Mouse (Mus musculus) right cerebral cortex, postnatal 25 days (tissue): ENCODE results near the gene Tgm7.

Experiments
- DNase-seq: peaks from one replicate; pipeline ENCODE4 v3.0.0; 2022

Gene Tgm7

DNA sequence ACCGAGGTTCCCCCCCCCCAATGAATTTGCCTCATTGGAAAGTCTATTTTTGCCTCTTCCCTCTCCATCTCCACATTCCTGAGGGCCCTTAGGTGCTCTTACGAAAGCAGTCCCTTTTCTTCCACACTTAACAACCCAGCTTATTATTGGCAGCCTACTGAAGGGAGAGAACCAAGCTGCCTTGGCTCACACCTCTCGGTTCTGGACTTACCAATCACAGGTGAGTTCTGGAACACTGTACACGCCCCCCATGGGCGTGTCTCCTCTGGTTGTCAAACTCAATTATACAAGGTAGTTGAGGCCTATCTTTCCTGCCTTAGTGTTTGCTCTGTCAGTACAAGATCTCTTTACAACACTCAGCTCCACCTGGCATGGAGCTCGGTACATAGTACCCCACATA, 37.7 kb downstream of the Tgm7 start:
- no peak for DNase-seq

- no peak for DNase-seq
These were observed 40.1 kb downstream of the Tgm7 start for GRCm38 (mm10) chr2:121069506-121069905.

DNA sequence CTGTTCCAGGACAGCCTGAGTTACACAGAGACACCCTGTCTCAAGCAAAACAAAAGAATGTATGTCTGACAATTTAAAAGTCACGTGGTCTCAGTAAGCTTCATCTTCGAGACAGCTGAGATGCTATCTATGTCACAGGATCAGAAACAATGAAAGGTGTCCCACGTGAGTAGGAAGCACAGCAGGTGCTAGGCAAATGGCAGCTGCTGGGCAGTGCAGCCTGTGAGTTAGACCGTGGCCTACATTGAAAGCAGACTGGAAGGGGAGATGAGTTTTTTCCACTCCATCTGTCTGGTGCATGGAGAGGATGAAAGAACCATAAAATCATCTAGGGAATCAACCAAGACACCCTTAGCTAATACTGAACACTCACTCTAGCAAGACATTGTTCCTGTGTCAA, 42.5 kb downstream of the Tgm7 start:
- no peak for DNase-seq

- no peak for DNase-seq
These were observed 48.3 kb downstream of the Tgm7 start for GRCm38 (mm10) chr2:121061315-121061714.

DNA sequence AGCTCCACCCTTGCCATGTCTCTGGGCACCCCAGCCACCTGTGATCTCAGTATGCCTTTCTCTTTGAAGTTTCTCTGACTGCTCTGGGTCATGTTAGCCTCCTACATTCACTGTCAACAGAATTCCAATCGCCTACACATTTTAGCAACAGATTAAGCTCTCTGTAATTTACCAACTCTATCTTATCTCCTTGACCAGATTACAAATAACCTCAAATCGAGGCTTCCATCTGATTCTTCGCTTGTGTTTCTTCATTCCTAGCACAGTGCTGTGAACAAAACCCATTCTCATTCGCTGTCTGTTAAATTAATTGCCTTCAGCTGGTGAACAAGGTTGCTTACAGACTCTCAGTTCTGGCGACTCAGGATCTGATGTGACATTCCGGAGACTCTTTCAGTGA, 51.6 kb downstream of the Tgm7 start:
- no peak for DNase-seq

DNA sequence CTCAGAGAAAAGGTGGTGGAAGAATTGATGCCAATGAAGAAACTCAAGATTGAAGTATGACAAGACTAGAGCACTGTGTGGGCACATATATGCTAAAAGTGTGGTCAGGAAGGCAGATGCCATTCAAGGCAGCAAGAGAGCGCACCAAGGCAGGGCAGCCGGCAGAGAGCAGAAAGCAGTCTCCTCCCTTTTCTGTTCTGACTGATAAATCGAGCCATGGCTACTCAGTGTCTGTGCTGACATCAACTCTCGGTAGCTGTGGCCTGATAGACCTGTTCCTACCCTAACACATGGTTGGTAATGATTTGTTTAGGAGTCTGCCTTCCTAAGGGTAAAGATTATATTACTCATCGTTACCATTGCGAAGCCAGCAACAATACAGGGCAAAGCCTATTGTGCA, 53.7 kb downstream of the Tgm7 start:
- no peak for DNase-seq

DNA sequence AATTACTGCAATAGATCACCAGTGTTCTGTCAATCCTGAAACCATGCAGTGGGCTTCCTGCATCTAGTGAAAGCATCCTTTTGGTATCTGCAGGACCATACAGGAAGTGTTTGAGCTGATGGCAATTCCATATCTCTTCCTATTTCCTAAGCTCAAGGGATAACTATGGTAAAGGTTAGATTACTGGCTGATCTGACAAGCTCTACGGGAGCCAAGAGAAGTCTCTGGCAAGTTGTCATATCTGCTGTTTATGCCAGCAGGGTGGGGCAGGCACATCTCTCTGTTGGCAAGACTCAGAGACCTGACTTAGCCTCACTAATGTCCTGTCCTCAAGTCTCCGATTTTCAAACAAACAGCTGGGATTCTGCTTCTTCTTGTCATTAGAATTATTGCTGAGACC, 55.5 kb downstream of the Tgm7 start:
- no peak for DNase-seq

- no peak for DNase-seq
These were observed 57.4 kb downstream of the Tgm7 start for GRCm38 (mm10) chr2:121052176-121052575.

- DNase-seq, result no peak
These were observed 63.9 kb downstream of the Tgm7 start for GRCm38 (mm10) chr2:121045653-121046052.
